Mouse (Mus musculus) bone marrow, adult 2 months (tissue): Measurements from ENCODE around the gene Fnip2. TPM values are rescaled to one million over a fixed set of nuclear protein-coding genes. Genes with fewer than 3 reads are reported as not detected.

Experiments
- H3K27ac ChIP-seq: fragments of 200-500 bp; 2 replicates; pipeline ENCODE4 v1.5.1; 2012; ENCODE audit warnings: low read depth, mild to moderate bottlenecking, control low read depth, inconsistent platforms, low read length; ENCODE audit not compliant: control insufficient read depth, poor library complexity, insufficient read depth
- H3K4me1 ChIP-seq: fragments of 200-500 bp; 2 replicates; pipeline ENCODE4 v1.6.1; 2011; ENCODE audit warnings: low read length; ENCODE audit not compliant: control insufficient read depth, insufficient read depth
- H3K4me3 ChIP-seq: fragments of 200-500 bp; replicated peaks from 2 replicates; pipeline ENCODE3; 2011; ENCODE audit warnings: mild to moderate bottlenecking, low read depth, low read length, control low read depth; ENCODE audit not compliant: control insufficient read depth
- CTCF ChIP-seq: fragments of 200-500 bp; IDR thresholded peaks from 2 replicates; pipeline ENCODE4 v1.5.1; 2011; ENCODE audit warnings: low read length, control low read depth; ENCODE audit not compliant: control insufficient read depth, insufficient read depth
- POLR2A ChIP-seq: fragments of 200-500 bp; IDR thresholded peaks from 2 replicates; pipeline ENCODE4 v1.6.1; 2011; ENCODE audit warnings: low read depth, mild to moderate bottlenecking, control low read depth, low read length, borderline replicate concordance; ENCODE audit not compliant: control insufficient read depth
- WGBS: fragments of 180-500 bp; shearing (Covaris S2); methylation state at CpG from one replicate; pipeline ENCODE4 v1.1.7; 2018; 5-methylcytosine and 5-hydroxymethylcytosine counted together
- polyA plus RNA-seq: library from polyadenylated mRNA; stranded (reverse); fragments of >200 nt; gene quantifications from 2 replicates; pipeline ENCODE4 v1.2.4, GENCODE M21; 2011; ENCODE audit warnings: low replicate concordance; ENCODE audit not compliant: missing spikeins, insufficient read depth, insufficient read length

The Fnip2 gene
- polyA plus RNA-seq, 1 experiment, result 10.8 TPM

DNA sequence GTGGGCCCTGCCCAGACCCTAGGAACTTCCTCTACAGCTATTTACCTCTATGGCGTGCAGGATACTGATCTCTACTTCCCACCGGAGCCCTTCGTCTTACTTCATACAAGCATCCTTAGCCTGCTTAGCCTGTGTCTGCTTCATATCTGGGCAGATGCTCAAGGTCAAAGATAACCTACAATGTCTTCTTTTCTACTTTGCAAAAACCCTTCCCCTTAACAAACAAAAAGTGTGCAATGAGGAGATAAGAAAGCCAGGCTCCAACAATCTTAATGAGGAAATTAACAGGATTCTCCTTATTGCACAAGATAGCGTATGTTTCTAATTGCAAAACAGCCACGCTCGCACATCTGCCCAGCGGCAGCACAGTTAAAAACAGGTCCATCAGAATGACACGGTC, 89.2 kb downstream of the Fnip2 start:
- Histone ChIP-seq H3K4me3 (no peak overlapping the region), H3K27ac (no peak overlapping the region), H3K4me1 (no peaks in the 10 kb centered on the region)
- no peak for TF ChIP-seq CTCF
- no peak for TF ChIP-seq POLR2A
- 21% methylated on average over 8 of the region's 8 CpGs for whole genome bisulfite sequencing

DNA sequence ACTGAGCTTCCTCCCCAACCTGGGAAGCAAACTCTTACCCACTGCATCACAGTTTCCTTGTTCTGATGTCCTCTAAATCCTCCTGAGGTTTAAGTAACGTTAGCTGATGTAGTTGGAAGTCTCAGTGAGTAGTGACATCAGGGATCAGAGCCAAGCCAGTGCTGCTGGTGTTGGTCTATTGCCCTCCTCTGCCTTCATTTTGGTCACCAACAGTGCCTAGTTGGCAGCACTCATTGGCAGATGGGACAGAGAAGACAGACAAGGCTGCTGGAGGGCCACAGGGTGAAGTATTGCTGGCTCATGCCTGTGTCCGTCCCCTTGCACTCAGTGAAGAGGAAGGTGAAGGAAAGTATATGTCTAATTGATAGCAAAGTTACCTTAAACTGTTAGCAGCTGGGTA, 91.6 kb downstream of the Fnip2 start:
- WGBS, result 87% methylated on average over 2 of the region's 2 CpGs
- TF ChIP-seq CTCF, result no peak
- TF ChIP-seq POLR2A, result no peak
- H3K4me3 ChIP-seq, result no peak overlapping the region
- no peaks in the 10 kb centered on the region for H3K4me1 ChIP-seq
- no peak overlapping the region for H3K27ac ChIP-seq

DNA sequence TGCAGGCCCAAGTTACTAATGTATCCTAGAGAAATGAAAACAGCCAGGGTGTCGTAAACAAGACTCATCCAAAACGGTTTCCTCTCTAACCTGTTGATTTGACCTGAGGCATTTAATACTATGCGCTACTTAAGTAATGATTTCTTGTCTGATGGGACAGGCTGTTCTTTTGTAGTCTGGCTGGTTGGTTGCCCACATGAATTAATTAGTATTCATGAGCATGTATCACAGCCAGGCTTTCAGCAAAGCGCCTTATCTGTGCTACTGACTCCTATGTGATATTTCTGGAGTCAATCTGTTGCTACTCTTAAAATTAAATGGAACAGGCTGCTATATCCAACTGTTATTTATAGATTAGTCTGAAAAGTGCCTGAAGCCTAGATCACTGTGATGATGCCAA, 92.7 kb downstream of the Fnip2 start:
- Histone ChIP-seq H3K27ac (no peak overlapping the region), H3K4me3 (no peak overlapping the region), H3K4me1 (no peaks in the 10 kb centered on the region)
- 87% methylated on average over 4 of the region's 4 CpGs for WGBS
- TF ChIP-seq CTCF (no peak), POLR2A (no peak)

DNA sequence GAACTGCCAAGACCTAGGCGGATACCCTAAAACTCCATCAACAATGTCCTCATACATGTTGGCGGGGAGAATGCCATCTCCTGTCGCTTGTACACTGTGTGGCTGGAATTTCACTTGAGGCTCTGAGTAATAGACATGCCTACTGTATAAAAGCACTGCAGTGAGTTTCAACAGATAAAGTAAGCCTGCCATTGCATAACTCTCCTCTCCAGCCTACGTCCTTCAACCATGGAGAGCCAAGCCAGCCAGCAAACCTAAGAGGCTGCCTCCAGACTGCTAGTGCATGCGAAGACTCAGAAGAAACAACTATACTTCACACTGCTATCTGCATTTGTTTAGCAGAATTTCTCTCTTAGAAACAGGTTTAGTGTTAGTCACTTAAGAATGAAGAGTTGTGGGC, 95.2 kb downstream of the Fnip2 start:
- TF ChIP-seq POLR2A, result no peak
- no peak for TF ChIP-seq CTCF
- WGBS, result 83% methylated on average over 5 of the region's 5 CpGs
- no peak overlapping the region for H3K27ac ChIP-seq
- no peaks in the 10 kb centered on the region for H3K4me1 ChIP-seq
- H3K4me3 ChIP-seq, result no peak overlapping the region

DNA sequence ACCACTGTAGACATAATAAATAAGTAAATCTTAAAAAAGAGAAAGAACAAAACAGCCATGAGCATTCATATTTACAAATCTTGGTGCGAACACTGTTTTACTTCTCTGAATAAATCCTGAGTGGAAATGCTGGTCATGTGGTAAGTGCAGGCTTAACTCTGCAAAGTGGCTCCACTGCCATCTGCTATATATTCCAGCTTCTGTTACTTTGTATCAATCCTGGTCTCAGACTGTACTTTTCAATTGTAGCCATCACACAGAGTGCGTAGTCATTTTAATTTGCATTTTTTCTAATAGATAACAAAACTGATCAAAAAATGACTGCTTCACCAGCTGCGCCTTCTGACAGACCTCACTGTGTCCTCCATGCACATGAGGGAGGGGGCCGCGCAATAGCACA, 98.2 kb downstream of the Fnip2 start:
- TF ChIP-seq CTCF (no peak), POLR2A (no peak)

DNA sequence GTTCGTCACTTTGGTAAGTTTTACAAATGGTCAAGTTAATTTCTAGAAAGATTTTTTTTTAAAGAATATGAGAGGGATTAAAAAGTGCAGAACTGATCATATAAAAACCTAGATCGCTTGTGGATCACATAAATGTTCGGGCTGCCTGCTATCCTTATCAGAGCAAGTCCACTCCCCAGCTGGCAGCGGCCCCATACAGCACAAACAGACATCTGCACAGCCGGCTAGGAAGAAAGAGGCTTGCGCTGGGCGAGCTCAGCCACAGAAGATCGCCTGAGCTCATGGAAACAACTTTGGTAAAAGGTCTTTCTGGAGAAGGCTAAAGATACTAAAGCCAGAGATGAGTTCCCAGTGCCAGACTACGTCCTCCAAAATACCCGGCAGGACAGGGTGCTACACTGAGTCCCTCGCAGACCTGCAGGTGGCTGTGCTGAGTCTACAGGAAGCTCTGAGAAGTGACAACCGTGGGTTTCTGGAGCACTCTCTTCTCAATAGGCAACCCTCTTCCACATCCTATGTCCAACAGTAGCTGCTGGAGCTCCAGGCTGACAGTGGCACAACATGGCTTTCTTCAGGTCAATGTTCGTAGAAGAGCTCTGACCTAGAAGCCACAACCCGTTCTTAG, 108.8 kb downstream of the Fnip2 start:
- WGBS, result 75% methylated on average over 14 of the region's 14 CpGs
- H3K4me3 ChIP-seq, result no peak overlapping the region

More for the DNA sequence above, 98.2 kb downstream of the Fnip2 start:
- WGBS, result 96% methylated on average over 5 of the region's 5 CpGs
- Histone ChIP-seq H3K4me3 (no peak overlapping the region), H3K4me1 (no peaks in the 10 kb centered on the region), H3K27ac (no peak overlapping the region)

DNA sequence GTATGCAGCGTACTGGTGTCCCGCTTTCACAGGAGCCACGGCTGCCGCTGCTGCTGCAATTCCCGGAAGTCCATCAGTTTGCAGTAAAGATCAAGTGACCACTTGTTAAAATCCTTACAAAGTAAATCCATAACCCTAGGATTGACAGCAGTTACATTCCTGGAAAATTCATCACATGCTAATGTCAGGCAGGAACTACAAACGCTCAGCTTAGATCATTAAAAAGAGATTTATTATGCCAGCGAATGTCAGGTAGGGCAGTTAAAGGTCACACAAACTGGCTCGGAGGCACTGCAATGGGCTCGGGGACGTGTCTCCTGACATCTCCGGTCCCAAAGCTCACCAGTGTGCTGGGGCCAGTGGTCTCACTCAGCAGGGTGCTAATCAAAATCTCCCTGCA, 111.8 kb downstream of the Fnip2 start:
- TF ChIP-seq POLR2A (no peak), CTCF (no peak)
- WGBS, result 93% methylated on average over 11 of the region's 11 CpGs
- Histone ChIP-seq H3K27ac (no peak overlapping the region), H3K4me3 (no peak overlapping the region), H3K4me1 (no peaks in the 10 kb centered on the region; the same call in 1 of the 2 replicates)

More for the DNA sequence above, 108.8 kb downstream of the Fnip2 start:
- Histone ChIP-seq H3K4me1 (no peaks in the 10 kb centered on the region), H3K27ac (no peak overlapping the region)
- TF ChIP-seq POLR2A (no peak), CTCF (no peak)

DNA sequence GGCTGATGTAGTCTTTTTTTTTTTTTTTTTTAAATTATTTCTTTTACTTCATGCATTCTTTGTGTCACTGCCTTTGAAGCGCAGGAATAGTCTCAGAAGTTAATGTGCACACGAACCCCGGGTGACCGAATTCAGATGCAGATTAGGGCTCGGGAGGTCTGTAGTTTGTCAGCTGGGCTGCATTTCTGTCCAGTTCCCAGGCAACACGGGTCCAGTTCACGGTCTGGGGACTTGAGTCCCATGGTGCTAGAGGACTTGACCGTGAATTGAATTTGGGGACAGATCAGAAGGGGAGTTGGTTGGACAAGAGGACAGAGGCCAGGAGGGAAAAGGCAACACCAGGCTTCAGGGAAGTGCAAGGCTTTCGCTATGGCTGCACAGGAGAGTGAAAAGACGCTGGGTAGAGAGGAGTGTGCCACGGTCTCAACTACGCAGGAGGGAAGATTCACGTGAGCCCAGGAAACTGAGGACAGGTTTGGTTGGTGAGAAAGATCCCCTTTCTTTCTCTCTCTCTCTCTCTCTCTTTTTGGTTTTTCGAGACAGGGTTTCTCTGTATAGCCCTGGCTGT, 114.8 kb downstream of the Fnip2 start:
- WGBS, result 93% methylated on average over 14 of the region's 14 CpGs
- no peak overlapping the region for H3K4me3 ChIP-seq
- TF ChIP-seq CTCF (no peak), POLR2A (no peak)
- H3K27ac ChIP-seq, result no peak overlapping the region
- no peaks in the 10 kb centered on the region; the same call in 1 of the 2 replicates for H3K4me1 ChIP-seq

DNA sequence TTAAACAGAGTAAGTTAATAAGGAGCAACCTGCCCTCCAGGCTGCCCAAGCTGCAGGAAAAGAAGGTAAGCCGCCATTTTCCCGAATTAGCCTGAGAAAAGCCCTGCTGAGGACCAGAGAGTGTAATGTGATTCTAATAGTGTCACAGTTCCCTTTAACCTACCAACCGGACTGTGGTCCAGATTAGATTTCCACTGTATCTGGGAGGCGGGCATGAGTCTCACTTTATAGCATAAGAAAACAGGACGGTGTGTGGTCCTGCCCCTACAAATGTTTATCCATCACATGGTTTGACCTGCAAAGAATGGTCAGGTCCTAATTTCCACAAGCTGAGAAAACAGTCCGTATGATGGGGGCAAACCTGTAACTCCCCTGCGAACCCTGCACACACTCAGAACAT, 118.2 kb downstream of the Fnip2 start:
- no peak overlapping the region for H3K27ac ChIP-seq
- 93% methylated on average over 7 of the region's 7 CpGs for WGBS
- H3K4me3 ChIP-seq, result no peak overlapping the region
- TF ChIP-seq POLR2A (no peak), CTCF (no peak)
- no peaks in the 10 kb centered on the region; the same call in 1 of the 2 replicates for H3K4me1 ChIP-seq
